Mouse (Mus musculus) E14TG2a.4 (cell line): ENCODE measurements around the gene Gmip.

Source experiments
- H3K27me3 ChIP-seq: 2 replicates; pipeline ENCODE4 v1.6.1; 2014; ENCODE audit warnings: low read length, control low read depth; ENCODE audit not compliant: insufficient read depth
- H3K36me3 ChIP-seq: 2 replicates; pipeline ENCODE4 v1.6.1; 2014; ENCODE audit warnings: low read length, control low read depth; ENCODE audit not compliant: insufficient read depth
- H3K4me1 ChIP-seq: replicated peaks from 2 replicates; pipeline ENCODE4 v1.6.1; 2014; ENCODE audit warnings: low read depth, low read length, control low read depth
- H3K4me3 ChIP-seq: replicated peaks from 2 replicates; pipeline ENCODE4 v1.5.1; 2014; ENCODE audit warnings: mild to moderate bottlenecking, low read length
- H3K9me3 ChIP-seq: 2 replicates; pipeline ENCODE4 v1.6.1; 2014; ENCODE audit warnings: low read length, control low read depth
- CTCF ChIP-seq: conservative IDR thresholded peaks from 2 replicates; pipeline ENCODE4 v1.5.1; 2014; ENCODE audit warnings: low read length
- NANOG ChIP-seq: IDR thresholded peaks from 2 replicates; pipeline ENCODE4 v1.6.1; 2014; ENCODE audit warnings: borderline replicate concordance, low read length, mixed read lengths
- POU5F1 ChIP-seq: IDR thresholded peaks from 2 replicates; pipeline ENCODE4 v1.6.1; 2014; ENCODE audit warnings: low read length, borderline replicate concordance

The Gmip gene

GRCm38 (mm10) chr8:69864180-69864579 lies 55.7 kb downstream of the Gmip start:
- no peaks in the 10 kb centered on the region; the same call in 1 of the 2 replicates for H3K36me3 ChIP-seq
- no peak for TF ChIP-seq CTCF
- no peak for TF ChIP-seq NANOG
- no peak for TF ChIP-seq POU5F1
- H3K4me1 ChIP-seq: peaks cover 7% of the 10 kb centered on the region
- peaks cover 3% of the 10 kb centered on the region; the same call in 1 of the 2 replicates for H3K27me3 ChIP-seq
- no peaks in the 10 kb centered on the region for H3K9me3 ChIP-seq
- no peak overlapping the region for H3K4me3 ChIP-seq

- Histone ChIP-seq H3K36me3 (no peaks in the 10 kb centered on the region; the same call in 1 of the 2 replicates), H3K9me3 (no peaks in the 10 kb centered on the region), H3K4me1 (no peaks in the 10 kb centered on the region), H3K27me3 (peaks cover 3% of the 10 kb centered on the region; the same call in 1 of the 2 replicates), H3K4me3 (no peak overlapping the region)
- TF ChIP-seq POU5F1 (no peak), CTCF (no peak), NANOG (no peak)
These were observed 59.3 kb downstream of the Gmip start for GRCm38 (mm10) chr8:69867696-69868326.

- no peak for TF ChIP-seq POU5F1
- TF ChIP-seq NANOG: no peak
- no peak for TF ChIP-seq CTCF
- Histone ChIP-seq H3K4me1 (no peaks in the 10 kb centered on the region), H3K36me3 (no peaks in the 10 kb centered on the region), H3K27me3 (peaks cover 3% of the 10 kb centered on the region; the same call in 1 of the 2 replicates), H3K4me3 (no peak overlapping the region), H3K9me3 (no peaks in the 10 kb centered on the region)
These were observed 61.7 kb downstream of the Gmip start for GRCm38 (mm10) chr8:69870003-69870765.

GRCm38 (mm10) chr8:69870907-69871306 lies 62.4 kb downstream of the Gmip start:
- no peaks in the 10 kb centered on the region for H3K36me3 ChIP-seq
- TF ChIP-seq NANOG (no peak), CTCF (no peak), POU5F1 (no peak)
- H3K4me3 ChIP-seq: no peak overlapping the region
- peaks cover 3% of the 10 kb centered on the region; the same call in 1 of the 2 replicates for H3K27me3 ChIP-seq
- no peaks in the 10 kb centered on the region for H3K9me3 ChIP-seq
- no peaks in the 10 kb centered on the region for H3K4me1 ChIP-seq
